Mouse (Mus musculus) CH12.LX (cell line): Measurements from ENCODE around the gene Zfp1. TPM values are rescaled to one million over a fixed set of nuclear protein-coding genes. Genes with fewer than 3 reads are reported as not detected.

Experiments used
- DNase-seq: peaks from one replicate; pipeline ENCODE4 v3.0.0-alpha.2; 2013; ENCODE audit errors: extremely low read depth
- H3K27ac ChIP-seq: 2 replicates; pipeline ENCODE4 v1.5.1; 2012; ENCODE audit warnings: low read depth, mild to moderate bottlenecking, control low read depth, moderate library complexity; ENCODE audit not compliant: insufficient read depth
- H3K27me3 ChIP-seq: replicated peaks from 2 replicates; pipeline ENCODE3; 2012; ENCODE audit warnings: inconsistent platforms
- H3K36me3 ChIP-seq, 2 experiments: replicated peaks in 1 of 2; 2 replicates each; pipeline versions ENCODE3 to v1.6.1; 2012; ENCODE audit warnings: inconsistent platforms in 1 of 2, low read length in 1 of 2, mild to moderate bottlenecking in 1 of 2, mixed read lengths in 1 of 2, moderate library complexity in 1 of 2; ENCODE audit not compliant: control insufficient read depth in 1 of 2, insufficient read depth in 1 of 2
- H3K4me1 ChIP-seq, 2 experiments: 2 replicates each; pipeline ENCODE4 v1.6.1; 2012; ENCODE audit warnings: inconsistent platforms in 1 of 2, moderate library complexity in 1 of 2; ENCODE audit not compliant: insufficient read depth in 2 of 2, control insufficient read depth in 1 of 2
- H3K4me2 ChIP-seq: 2 replicates; pipeline ENCODE4 v1.6.1; 2012; ENCODE audit warnings: low read depth, mild to moderate bottlenecking, control low read depth; ENCODE audit not compliant: poor library complexity, insufficient read depth, severe bottlenecking
- H3K4me3 ChIP-seq, 3 experiments: fragments of 150-350 bp in 1 of 3; sonication (generic) in 1 of 3; replicated peaks in 1 of 3; 2 replicates each; pipeline versions ENCODE3 to v1.5.1; 2011 to 2012; ENCODE audit warnings: low read depth in 2 of 3, low read length in 2 of 3, mild to moderate bottlenecking in 2 of 3, moderate library complexity in 2 of 3, control low read depth in 1 of 3, improper control_type of control experiment in 1 of 3, inconsistent platforms in 1 of 3, mixed read lengths in 1 of 3; ENCODE audit not compliant: poor library complexity in 1 of 3
- H3K79me2 ChIP-seq: replicated peaks from 2 replicates; pipeline ENCODE4 v1.6.1; 2012; ENCODE audit warnings: mild to moderate bottlenecking, moderate library complexity; ENCODE audit not compliant: control insufficient read depth, poor library complexity, insufficient read depth, severe bottlenecking; ENCODE audit errors: extremely low read depth
- H3K9ac ChIP-seq: 2 replicates; pipeline ENCODE4 v1.6.1; 2012; ENCODE audit warnings: low read depth, mild to moderate bottlenecking, control low read depth, moderate library complexity; ENCODE audit not compliant: insufficient read depth
- H3K9me3 ChIP-seq: replicated peaks from 2 replicates; pipeline ENCODE3; 2012; ENCODE audit warnings: low read length, inconsistent platforms, mixed read lengths
- CHD1 ChIP-seq: IDR thresholded peaks from 2 replicates; pipeline ENCODE4 v1.6.1; 2012; ENCODE audit warnings: low read depth, low read length, improper control_type of control experiment, inconsistent platforms
- CHD2 ChIP-seq: IDR thresholded peaks from 2 replicates; pipeline ENCODE4 v1.6.1; 2011; ENCODE audit warnings: low read length, improper control_type of control experiment
- CTCF ChIP-seq, 2 experiments: IDR thresholded peaks in 1 of 2; conservative IDR thresholded peaks in 1 of 2; 2 replicates each; pipeline ENCODE4 v1.5.1; 2011 to 2012; ENCODE audit warnings: low read depth in 2 of 2, low read length in 2 of 2, improper control_type of control experiment in 1 of 2, inconsistent platforms in 1 of 2, mild to moderate bottlenecking in 1 of 2, moderate library complexity in 1 of 2
- ELF1 ChIP-seq: IDR thresholded peaks from 2 replicates; pipeline ENCODE4 v1.6.1; 2014; ENCODE audit warnings: low read depth, mild to moderate bottlenecking, inconsistent platforms, low read length, improper control_type of control experiment
- ETS1 ChIP-seq: conservative IDR thresholded peaks from 2 replicates; pipeline ENCODE4 v1.6.1; 2012; ENCODE audit warnings: low read depth, mild to moderate bottlenecking, inconsistent platforms, low read length, improper control_type of control experiment, moderate library complexity
- GABPA ChIP-seq: IDR thresholded peaks from 2 replicates; pipeline ENCODE4 v1.6.1; 2012; ENCODE audit warnings: low read depth, low read length, improper control_type of control experiment, inconsistent platforms; ENCODE audit not compliant: insufficient replicate concordance
- HCFC1 ChIP-seq: IDR thresholded peaks from 2 replicates; pipeline ENCODE4 v1.6.1; 2012; ENCODE audit warnings: low read depth, mild to moderate bottlenecking, inconsistent platforms, low read length, improper control_type of control experiment
- JUN ChIP-seq: IDR thresholded peaks from 2 replicates; pipeline ENCODE4 v1.6.1; 2011; ENCODE audit warnings: low read depth, mild to moderate bottlenecking, low read length, improper control_type of control experiment, moderate library complexity; ENCODE audit not compliant: insufficient read depth
- MAFK ChIP-seq: IDR thresholded peaks from 2 replicates; pipeline ENCODE4 v1.6.1; 2011; ENCODE audit warnings: low read length, improper control_type of control experiment; ENCODE audit not compliant: insufficient replicate concordance
- MAZ ChIP-seq: IDR thresholded peaks from 2 replicates; pipeline ENCODE4 v1.6.1; 2012; ENCODE audit warnings: low read depth, mild to moderate bottlenecking, inconsistent platforms, low read length, improper control_type of control experiment, moderate library complexity
- MEF2A ChIP-seq: IDR thresholded peaks from 2 replicates; pipeline ENCODE4 v1.6.1; 2014; ENCODE audit warnings: low read depth, mild to moderate bottlenecking, inconsistent platforms, low read length, improper control_type of control experiment, borderline replicate concordance
- MYC ChIP-seq: IDR thresholded peaks from 2 replicates; pipeline ENCODE4 v1.6.1; 2011; ENCODE audit warnings: low read depth, mild to moderate bottlenecking, improper control_type of control experiment, low read length
- PAX5 ChIP-seq: IDR thresholded peaks from 2 replicates; pipeline ENCODE4 v1.6.1; 2012; ENCODE audit warnings: low read length, inconsistent platforms, mixed read lengths
- RAD21 ChIP-seq: IDR thresholded peaks from 2 replicates; pipeline ENCODE4 v1.6.1; 2011; ENCODE audit warnings: low read depth, mild to moderate bottlenecking, low read length, improper control_type of control experiment, moderate library complexity
- SMC3 ChIP-seq: IDR thresholded peaks from 2 replicates; pipeline ENCODE4 v1.6.1; 2011; ENCODE audit warnings: low read depth, low read length, improper control_type of control experiment
- TBP ChIP-seq: conservative IDR thresholded peaks from 2 replicates; pipeline ENCODE4 v1.6.1; 2011; ENCODE audit warnings: low read depth, low read length, improper control_type of control experiment
- UBTF ChIP-seq: IDR thresholded peaks from 2 replicates; pipeline ENCODE4 v1.6.1; 2012; ENCODE audit warnings: low read depth, mild to moderate bottlenecking, inconsistent platforms, low read length, improper control_type of control experiment, moderate library complexity
- ZC3H11A ChIP-seq: IDR thresholded peaks from 2 replicates; pipeline ENCODE4 v1.6.1; 2012; ENCODE audit warnings: low read depth, mild to moderate bottlenecking, inconsistent platforms, low read length, improper control_type of control experiment
- ZKSCAN1 ChIP-seq: IDR thresholded peaks from 2 replicates; pipeline ENCODE4 v1.6.1; 2012; ENCODE audit warnings: low read depth, inconsistent platforms, low read length, improper control_type of control experiment, borderline replicate concordance
- dilution Hi-C: fragments of 300-500 bp; cut with MboI; formaldehyde crosslinking; loops from 2 replicates; pipeline ENCODE4 v1.14.3; 2020; ENCODE audit warnings: low sequenced_read_pairs; ENCODE audit not compliant: extremely low pct_unique_long_range_greater_than_20kb, extremely low pct_ligation_motif_present
- in situ Hi-C: fragments of 300-500 bp; cut with MboI; formaldehyde crosslinking; loops from 3 replicates; pipeline ENCODE4 v1.14.3; 2019; ENCODE audit warnings: low sequenced_read_pairs, low pct_ligation_motif_present, low pct_unique_long_range_greater_than_20kb, mixed read lengths
- polyA plus RNA-seq: library from polyadenylated mRNA; unstranded; fragments of >175 nt; gene quantifications from 2 replicates; pipeline ENCODE4 v1.2.1, GENCODE M21; 2012; ENCODE audit warnings: low read depth; ENCODE audit not compliant: insufficient read length
- total RNA-seq, 2 experiments: library from RNA; depleted of rRNA; stranded (reverse); fragments of 300-350 nt in 1 of 2; fragments of >200 nt in 1 of 2; gene quantifications; 2 replicates each; pipeline ENCODE4 v1.2.3; 2012 to 2014

Gene Zfp1
- total and polyA plus RNA-seq, 3 experiments = 9.2 to 16.7 (median 14.5) TPM

GRCm38 (mm10) chr8:111676237-111676636 lies 33.0 kb downstream of the Zfp1 start:
- in situ Hi-C loops (no loop called here), dilution Hi-C loops (no loop called here)
- Histone ChIP-seq H3K27me3 (peaks cover 4% of the 10 kb centered on the region), H3K4me2 (no peak overlapping the region), H3K27ac (no peak overlapping the region), H3K9ac (no peak overlapping the region), H3K4me1 (no peaks in the 10 kb centered on the region), H3K9me3 (peaks cover 8% of the 10 kb centered on the region), H3K79me2 (no peaks in the 10 kb centered on the region), H3K4me3 (no peak overlapping the region), H3K36me3 (peaks cover 0 to 12% of the 10 kb centered on the region in 2 experiments)
- TF ChIP-seq CTCF (conservative IDR thresholded peaks at IDR 0.05 in 1 of 2, IDR thresholded peaks at IDR 0.05 in 1 of 2; ENCODE audit: low read depth in 2 of 2, low read length in 2 of 2) (peak; percentile 45 to 47), ELF1 (no peak), CHD2 (no peak), MAZ (no peak), MAFK (no peak), ETS1 (no peak)
- DNase-seq = peak; percentile 7

- Histone ChIP-seq H3K4me2 (no peak overlapping the region), H3K9me3 (peaks cover 8% of the 10 kb centered on the region), H3K9ac (no peak overlapping the region), H3K4me1 (no peaks in the 10 kb centered on the region), H3K36me3 (no peaks in the 10 kb centered on the region), H3K27ac (no peak overlapping the region), H3K4me3 (no peak overlapping the region), H3K79me2 (no peaks in the 10 kb centered on the region), H3K27me3 (peaks cover 9% of the 10 kb centered on the region)
- dilution Hi-C loops (no loop called here), in situ Hi-C loops (no loop called here)
- peak; percentile 64 for DNase-seq
- TF ChIP-seq UBTF (no peak), ZC3H11A (peak; percentile 20; the same call in 1 of the 2 replicates), CTCF (conservative IDR thresholded peaks at IDR 0.05 in 1 of 2, IDR thresholded peaks at IDR 0.05 in 1 of 2; ENCODE audit: low read depth in 2 of 2, low read length in 2 of 2) (peak; percentile 62 to 81), SMC3 (peak; percentile 79), JUN (no peak), RAD21 (peak; percentile 80), ZKSCAN1 (no peak)
Measured at GRCm38 (mm10) chr8:111678111-111678510, 34.9 kb downstream of the Zfp1 start.

- DNase-seq = no peak
- TF ChIP-seq HCFC1 = no peak
- TF ChIP-seq CHD1 = no peak
- TF ChIP-seq MEF2A = no peak
- no peak for TF ChIP-seq GABPA
- no peak for TF ChIP-seq PAX5
- no peak for TF ChIP-seq ELF1
- TF ChIP-seq ZKSCAN1 = no peak
- TF ChIP-seq TBP = no peak
- no peak for TF ChIP-seq MYC
- in situ Hi-C loops (no loop called here), dilution Hi-C loops (no loop called here)
- Histone ChIP-seq H3K9me3 (peaks cover 8% of the 10 kb centered on the region), H3K9ac (no peak overlapping the region), H3K4me1 (no peaks in the 10 kb centered on the region), H3K4me3 (no peak overlapping the region), H3K27me3 (peaks cover 10% of the 10 kb centered on the region), H3K27ac (no peak overlapping the region), H3K36me3 (no peaks in the 10 kb centered on the region), H3K79me2 (no peaks in the 10 kb centered on the region), H3K4me2 (no peak overlapping the region)
Measured at GRCm38 (mm10) chr8:111678848-111679247, 35.6 kb downstream of the Zfp1 start.
